Mouse (Mus musculus): ENCODE data around the gene Uvrag. TPM values are rescaled to one million over a fixed set of nuclear protein-coding genes. Genes with fewer than 3 reads are reported as not detected.
"Not testable (repeated sequence)": the region's sequence is repeated elsewhere in the genome, so short reads cannot be mapped to it uniquely, and the experiment has no call there.

Uvrag gene
- total RNA-seq, 4 experiments from 2014 or later = 17.5 to 22.1 (median 20.3) TPM

GRCm38 (mm10) chr7:98976839-98977457 lies 164.0 kb downstream of the Uvrag start:
- no peak for DNase-seq (ENCODE audit: low spot score)

GRCm38 (mm10) chr7:98974590-98974989 lies 166.4 kb downstream of the Uvrag start:
- DNase-seq (ENCODE audit: low spot score) = no peak

- no peak for DNase-seq (ENCODE audit: low spot score)
Observed at GRCm38 (mm10) chr7:98970721-98971120, 170.2 kb downstream of the Uvrag start.

GRCm38 (mm10) chr7:98968741-98969395 lies 172.1 kb downstream of the Uvrag start:
- no peak for DNase-seq (ENCODE audit: low spot score)

GRCm38 (mm10) chr7:98968082-98968674 lies 172.8 kb downstream of the Uvrag start:
- DNase-seq (ENCODE audit: low spot score) = no peak

GRCm38 (mm10) chr7:98967672-98968071 lies 173.3 kb downstream of the Uvrag start:
- no peak for DNase-seq (ENCODE audit: low spot score)

GRCm38 (mm10) chr7:98963581-98963980 lies 177.4 kb downstream of the Uvrag start:
- not testable (repeated sequence) for DNase-seq (ENCODE audit: low spot score)

GRCm38 (mm10) chr7:98962547-98963311 lies 178.2 kb downstream of the Uvrag start:
- peak; percentile 56 for DNase-seq (ENCODE audit: low spot score)

GRCm38 (mm10) chr7:98962074-98962473 lies 178.9 kb downstream of the Uvrag start:
- no peak for DNase-seq (ENCODE audit: low spot score)

GRCm38 (mm10) chr7:98960274-98960673 lies 180.7 kb downstream of the Uvrag start:
- DNase-seq (ENCODE audit: low spot score) = no peak

GRCm38 (mm10) chr7:98959246-98959645 lies 181.7 kb downstream of the Uvrag start:
- DNase-seq (ENCODE audit: low spot score) = no peak

- DNase-seq (ENCODE audit: low spot score) = no peak
Observed at GRCm38 (mm10) chr7:98958172-98958571, 182.8 kb downstream of the Uvrag start.

- no peak for DNase-seq (ENCODE audit: low spot score)
Observed at GRCm38 (mm10) chr7:98957111-98957741, 183.7 kb downstream of the Uvrag start.

- DNase-seq (ENCODE audit: low spot score) = no peak
Observed at GRCm38 (mm10) chr7:98956609-98957008, 184.3 kb downstream of the Uvrag start.

GRCm38 (mm10) chr7:98953649-98954048 lies 187.3 kb downstream of the Uvrag start:
- no peak for DNase-seq (ENCODE audit: low spot score)

GRCm38 (mm10) chr7:98944986-98945385 lies 196.0 kb downstream of the Uvrag start:
- DNase-seq (ENCODE audit: low spot score) = no peak

- no peak for DNase-seq (ENCODE audit: low spot score)
Observed at GRCm38 (mm10) chr7:98943687-98944086, 197.3 kb downstream of the Uvrag start.

GRCm38 (mm10) chr7:98942746-98943145 lies 198.2 kb downstream of the Uvrag start:
- no peak for DNase-seq (ENCODE audit: low spot score)

- DNase-seq (ENCODE audit: low spot score) = no peak
Observed at GRCm38 (mm10) chr7:98939194-98939593, 201.7 kb downstream of the Uvrag start.

- no peak for DNase-seq (ENCODE audit: low spot score)
Observed at GRCm38 (mm10) chr7:98938621-98939020, 202.3 kb downstream of the Uvrag start.

GRCm38 (mm10) chr7:98937079-98937813 lies 203.7 kb downstream of the Uvrag start:
- DNase-seq (ENCODE audit: low spot score) = no peak

Data from heart, adult 8-10 months (tissue).